Mouse (Mus musculus): ENCODE measurements around the gene Abhd2. TPM values are rescaled to one million over a fixed set of nuclear protein-coding genes. Genes with fewer than 3 reads are reported as not detected.
A peak's percentile ranks its signal among the peaks of the same experiment; 100 is the strongest.

Gene Abhd2
- polyA plus RNA-seq, 1 experiment, result 13.6 TPM

DNA sequence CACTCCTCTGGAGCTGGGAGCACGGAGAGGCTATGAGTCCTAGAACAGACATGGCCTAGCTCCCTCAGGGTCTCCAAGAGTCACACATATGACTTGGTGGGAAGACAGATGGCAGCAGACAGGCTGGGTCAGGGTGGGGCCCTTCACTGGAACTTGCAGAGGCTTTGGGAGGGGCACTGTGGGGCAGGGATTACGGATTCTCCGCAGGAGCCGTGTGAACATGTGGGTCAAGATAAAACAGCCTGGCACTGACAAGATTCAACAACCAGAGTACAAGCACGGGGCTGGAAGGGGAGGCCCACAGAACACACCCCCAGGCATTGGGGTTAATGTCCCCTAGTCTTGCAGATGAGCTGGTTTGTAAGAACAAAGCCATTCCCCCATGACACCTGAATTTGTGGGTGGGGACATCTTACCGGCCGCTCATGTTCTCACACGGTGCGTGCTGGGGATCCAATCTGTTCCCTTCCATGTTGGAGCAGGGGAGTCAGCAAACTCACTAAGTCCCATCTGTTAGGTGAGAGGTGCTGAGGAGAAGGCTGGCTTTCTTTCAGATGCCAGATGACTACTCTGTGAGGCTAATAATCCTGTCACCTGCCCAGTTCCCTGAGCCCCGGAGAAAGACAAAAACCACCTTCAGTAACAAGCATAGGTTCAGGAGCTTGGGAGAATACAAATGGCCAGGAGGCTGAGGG is 30.9 kb upstream of the Abhd2 start:
- 82% methylated on average over 10 of the region's 10 CpGs for WGBS
- TF ChIP-seq POLR2A (IDR thresholded peaks at IDR 0.05; ENCODE audit: borderline replicate concordance, control insufficient read depth, low read depth, low read length) (no peak), CTCF (IDR thresholded peaks at IDR 0.05; ENCODE audit: control insufficient read depth, insufficient read depth, low read length) (no peak)
- Histone ChIP-seq H3K27ac (ENCODE audit: control insufficient read depth, insufficient read depth, low read depth, low read length, poor library complexity) (no peak overlapping the region), H3K4me1 (ENCODE audit: control insufficient read depth, insufficient read depth, low read length) (no peaks in the 10 kb centered on the region), H3K4me3 (replicated peaks; ENCODE audit: control insufficient read depth, low read depth, low read length) (no peak overlapping the region)

- WGBS, result 79% methylated on average over 4 of the region's 4 CpGs
- Histone ChIP-seq H3K27ac (ENCODE audit: control insufficient read depth, insufficient read depth, low read depth, low read length, poor library complexity) (no peak overlapping the region), H3K4me1 (ENCODE audit: control insufficient read depth, insufficient read depth, low read length) (peaks cover 2% of the 10 kb centered on the region; the same call in 1 of the 2 replicates), H3K4me3 (replicated peaks; ENCODE audit: control insufficient read depth, low read depth, low read length) (no peak overlapping the region)
- TF ChIP-seq POLR2A (IDR thresholded peaks at IDR 0.05; ENCODE audit: borderline replicate concordance, control insufficient read depth, low read depth, low read length) (no peak), CTCF (IDR thresholded peaks at IDR 0.05; ENCODE audit: control insufficient read depth, insufficient read depth, low read length) (no peak)
These were observed 29.8 kb upstream of the Abhd2 start for GRCm38 (mm10) chr7:79243236-79243635.

GRCm38 (mm10) chr7:79246039-79246670 is 26.8 kb upstream of the Abhd2 start:
- TF ChIP-seq CTCF (IDR thresholded peaks at IDR 0.05; ENCODE audit: control insufficient read depth, insufficient read depth, low read length) (peak; percentile 92), POLR2A (IDR thresholded peaks at IDR 0.05; ENCODE audit: borderline replicate concordance, control insufficient read depth, low read depth, low read length) (peak; percentile 28; the same call in 1 of the 2 replicates)
- Histone ChIP-seq H3K4me3 (replicated peaks; ENCODE audit: control insufficient read depth, low read depth, low read length) (no peak overlapping the region), H3K4me1 (ENCODE audit: control insufficient read depth, insufficient read depth, low read length) (peaks cover 2% of the 10 kb centered on the region; the same call in 1 of the 2 replicates), H3K27ac (ENCODE audit: control insufficient read depth, insufficient read depth, low read depth, low read length, poor library complexity) (no peak overlapping the region)
- 17% methylated on average over 18 of the region's 18 CpGs for WGBS

DNA sequence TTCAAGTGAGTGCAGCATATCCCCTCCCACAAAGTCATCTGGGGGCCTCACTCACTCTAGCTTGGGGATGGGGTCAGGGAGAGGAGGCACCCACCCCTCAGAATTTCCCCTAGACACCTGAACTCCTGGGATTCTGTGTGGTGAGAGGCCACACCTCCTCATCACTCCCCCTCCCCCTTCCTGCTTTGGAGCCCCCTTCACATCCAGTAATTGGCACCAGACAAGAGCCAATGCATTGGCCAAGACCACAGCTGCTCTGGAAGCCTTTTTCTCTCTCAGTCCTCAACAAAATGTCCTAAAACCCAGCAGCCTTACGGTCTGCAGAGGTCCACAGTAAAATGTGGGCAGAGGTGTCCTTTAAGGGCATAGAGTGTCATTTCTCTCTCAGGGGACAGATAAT is 25.6 kb upstream of the Abhd2 start:
- no peak overlapping the region for H3K27ac ChIP-seq (ENCODE audit: control insufficient read depth, insufficient read depth, low read depth, low read length, poor library complexity)
- peaks cover 2% of the 10 kb centered on the region; the same call in 1 of the 2 replicates for H3K4me1 ChIP-seq (ENCODE audit: control insufficient read depth, insufficient read depth, low read length)
- no peak overlapping the region for H3K4me3 ChIP-seq (replicated peaks; ENCODE audit: control insufficient read depth, low read depth, low read length)
- TF ChIP-seq POLR2A (IDR thresholded peaks at IDR 0.05; ENCODE audit: borderline replicate concordance, control insufficient read depth, low read depth, low read length) (no peak), CTCF (IDR thresholded peaks at IDR 0.05; ENCODE audit: control insufficient read depth, insufficient read depth, low read length) (no peak)
- 69% methylated on average over 1 of the region's 1 CpGs for WGBS

GRCm38 (mm10) chr7:79247881-79248389 is 25.1 kb upstream of the Abhd2 start:
- H3K4me3 ChIP-seq (replicated peaks; ENCODE audit: control insufficient read depth, low read depth, low read length), result no peak overlapping the region
- peaks cover 2% of the 10 kb centered on the region; the same call in 1 of the 2 replicates for H3K4me1 ChIP-seq (ENCODE audit: control insufficient read depth, insufficient read depth, low read length)
- no peak overlapping the region for H3K27ac ChIP-seq (ENCODE audit: control insufficient read depth, insufficient read depth, low read depth, low read length, poor library complexity)
- TF ChIP-seq CTCF (IDR thresholded peaks at IDR 0.05; ENCODE audit: control insufficient read depth, insufficient read depth, low read length), result no peak
- TF ChIP-seq POLR2A (IDR thresholded peaks at IDR 0.05; ENCODE audit: borderline replicate concordance, control insufficient read depth, low read depth, low read length), result no peak
- WGBS, result 35% methylated on average over 7 of the region's 7 CpGs

DNA sequence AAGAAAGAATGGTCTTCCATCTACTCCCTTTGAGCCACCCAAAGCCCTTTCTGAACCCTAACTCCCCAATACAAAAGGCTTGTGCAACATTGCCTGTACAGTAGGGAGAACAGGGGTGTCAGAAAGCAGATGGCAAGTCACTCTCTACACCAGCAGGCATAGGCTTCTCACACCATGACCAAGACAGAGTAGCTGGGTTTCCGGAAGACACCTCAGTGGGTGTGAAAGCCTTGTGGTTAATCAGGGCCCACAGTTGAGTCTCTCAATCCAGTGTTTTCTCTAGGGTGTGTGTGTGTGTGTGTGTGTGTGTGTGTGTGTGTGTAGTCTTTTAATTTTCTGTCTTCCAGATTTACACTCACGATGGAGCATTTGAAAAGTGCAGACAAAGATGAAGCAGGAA is 23.4 kb upstream of the Abhd2 start:
- Histone ChIP-seq H3K4me3 (replicated peaks; ENCODE audit: control insufficient read depth, low read depth, low read length) (no peak overlapping the region), H3K27ac (ENCODE audit: control insufficient read depth, insufficient read depth, low read depth, low read length, poor library complexity) (no peak overlapping the region), H3K4me1 (ENCODE audit: control insufficient read depth, insufficient read depth, low read length) (peaks cover 2% of the 10 kb centered on the region; the same call in 1 of the 2 replicates)
- WGBS, result 65% methylated on average over 2 of the region's 2 CpGs
- TF ChIP-seq CTCF (IDR thresholded peaks at IDR 0.05; ENCODE audit: control insufficient read depth, insufficient read depth, low read length) (no peak), POLR2A (IDR thresholded peaks at IDR 0.05; ENCODE audit: borderline replicate concordance, control insufficient read depth, low read depth, low read length) (no peak)

- WGBS, result 63% methylated on average over 3 of the region's 3 CpGs
- H3K27ac ChIP-seq (ENCODE audit: control insufficient read depth, insufficient read depth, low read depth, low read length, poor library complexity), result no peak overlapping the region
- TF ChIP-seq CTCF (IDR thresholded peaks at IDR 0.05; ENCODE audit: control insufficient read depth, insufficient read depth, low read length) (no peak), POLR2A (IDR thresholded peaks at IDR 0.05; ENCODE audit: borderline replicate concordance, control insufficient read depth, low read depth, low read length) (no peak)
These were observed 18.6 kb upstream of the Abhd2 start for GRCm38 (mm10) chr7:79254248-79254888.

DNA sequence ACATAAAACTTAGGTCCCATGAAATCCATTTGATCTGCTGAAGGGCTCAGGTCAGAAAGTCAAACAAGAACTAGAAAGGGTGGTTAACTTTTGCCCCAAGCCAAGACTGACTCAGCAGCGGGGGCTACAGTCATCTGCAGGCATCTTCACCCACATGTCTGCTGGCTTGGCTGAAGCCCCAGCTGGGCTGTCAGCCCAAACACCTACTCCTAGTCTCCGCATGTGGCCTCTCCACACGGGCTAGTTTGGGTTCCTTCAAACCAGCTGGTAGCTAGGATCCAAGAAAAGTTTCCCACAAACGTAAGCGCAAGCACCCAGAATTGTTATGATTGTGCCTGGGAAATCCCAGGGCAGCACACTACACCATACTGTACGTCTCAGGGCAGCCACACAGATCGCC is 17.6 kb upstream of the Abhd2 start:
- no peak overlapping the region for H3K4me3 ChIP-seq (replicated peaks; ENCODE audit: control insufficient read depth, low read depth, low read length)
- TF ChIP-seq POLR2A (IDR thresholded peaks at IDR 0.05; ENCODE audit: borderline replicate concordance, control insufficient read depth, low read depth, low read length) (no peak), CTCF (IDR thresholded peaks at IDR 0.05; ENCODE audit: control insufficient read depth, insufficient read depth, low read length) (no peak)
- WGBS, result 81% methylated on average over 7 of the region's 7 CpGs
- H3K4me1 ChIP-seq (ENCODE audit: control insufficient read depth, insufficient read depth, low read length), result no peaks in the 10 kb centered on the region
- H3K27ac ChIP-seq (ENCODE audit: control insufficient read depth, insufficient read depth, low read depth, low read length, poor library complexity), result no peak overlapping the region

More at GRCm38 (mm10) chr7:79254248-79254888, 18.6 kb upstream of the Abhd2 start:
- H3K4me1 ChIP-seq (ENCODE audit: control insufficient read depth, insufficient read depth, low read length), result no peaks in the 10 kb centered on the region
- H3K4me3 ChIP-seq (replicated peaks; ENCODE audit: control insufficient read depth, low read depth, low read length), result no peak overlapping the region

All from bone marrow, adult 2 months (tissue).